Mouse (Mus musculus): ENCODE data around the gene Fam57b. TPM values are rescaled to one million over a fixed set of nuclear protein-coding genes. Genes with fewer than 3 reads are reported as not detected.

The Fam57b gene
- polyA plus RNA-seq, 1 experiment from 2014 or later = 0.52 TPM

DNA sequence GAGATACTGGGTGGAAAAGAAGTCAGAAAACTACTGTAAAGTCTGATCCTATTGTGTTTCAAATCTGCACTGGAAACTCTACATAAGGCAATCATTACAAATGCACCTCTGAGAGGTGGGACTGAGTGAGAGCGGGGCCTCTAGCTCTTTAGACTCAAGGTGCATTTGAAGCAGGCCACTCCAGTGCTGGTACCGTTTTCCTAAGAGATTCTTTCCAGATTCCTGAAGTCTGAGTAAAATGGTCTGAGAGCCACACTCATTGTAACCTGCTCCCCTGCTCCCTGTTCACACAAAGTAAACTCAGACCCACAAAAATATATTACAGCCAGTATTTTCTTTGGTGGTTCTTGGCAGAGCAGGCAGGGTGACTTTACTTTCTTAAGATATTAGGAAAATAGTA is 70.1 kb downstream of the Fam57b start:
- peaks cover 25% of the 10 kb centered on the region for H3K4me1 ChIP-seq
- H3K9ac ChIP-seq = no peak overlapping the region
- H3K4me3 ChIP-seq (replicated peaks) = no peak overlapping the region
- no peak overlapping the region for H3K27ac ChIP-seq
- 83% methylated on average over 2 of the region's 2 CpGs for WGBS
- H3K9me3 ChIP-seq (replicated peaks) = no peaks in the 10 kb centered on the region
- peaks cover 88% of the 10 kb centered on the region for H3K36me3 ChIP-seq
- no peaks in the 10 kb centered on the region for H3K27me3 ChIP-seq
- H3K4me2 ChIP-seq = no peak overlapping the region
- ATAC-seq (replicated peaks; ENCODE audit: low FRiP score) = no peak

DNA sequence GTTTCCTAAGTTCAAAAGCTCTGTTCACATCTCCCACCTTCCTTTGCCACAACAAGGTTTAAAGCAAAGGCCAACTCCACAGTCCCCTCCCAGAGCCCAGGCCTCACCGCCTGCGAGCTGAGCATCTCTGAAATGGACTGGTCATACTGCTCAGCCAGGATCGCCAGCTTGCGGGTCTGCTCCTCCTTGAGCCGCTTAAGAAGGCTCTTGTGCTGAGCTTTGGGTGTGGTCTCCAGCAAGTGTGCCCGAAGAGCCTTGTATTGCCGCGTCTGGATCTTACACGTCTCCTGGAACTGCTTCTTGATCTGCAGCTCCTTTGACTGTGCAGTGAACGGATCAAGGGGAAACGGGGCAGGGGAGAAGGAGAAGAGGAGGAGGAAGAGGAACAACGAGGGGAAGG is 70.5 kb downstream of the Fam57b start:
- Histone ChIP-seq H3K27me3 (no peaks in the 10 kb centered on the region), H3K27ac (no peak overlapping the region), H3K4me3 (replicated peaks) (no peak overlapping the region), H3K4me2 (no peak overlapping the region), H3K36me3 (peaks cover 92% of the 10 kb centered on the region), H3K9ac (no peak overlapping the region), H3K4me1 (peaks cover 21% of the 10 kb centered on the region), H3K9me3 (replicated peaks) (no peaks in the 10 kb centered on the region)
- WGBS = 88% methylated on average over 12 of the region's 12 CpGs
- ATAC-seq (replicated peaks; ENCODE audit: low FRiP score) = no peak

DNA sequence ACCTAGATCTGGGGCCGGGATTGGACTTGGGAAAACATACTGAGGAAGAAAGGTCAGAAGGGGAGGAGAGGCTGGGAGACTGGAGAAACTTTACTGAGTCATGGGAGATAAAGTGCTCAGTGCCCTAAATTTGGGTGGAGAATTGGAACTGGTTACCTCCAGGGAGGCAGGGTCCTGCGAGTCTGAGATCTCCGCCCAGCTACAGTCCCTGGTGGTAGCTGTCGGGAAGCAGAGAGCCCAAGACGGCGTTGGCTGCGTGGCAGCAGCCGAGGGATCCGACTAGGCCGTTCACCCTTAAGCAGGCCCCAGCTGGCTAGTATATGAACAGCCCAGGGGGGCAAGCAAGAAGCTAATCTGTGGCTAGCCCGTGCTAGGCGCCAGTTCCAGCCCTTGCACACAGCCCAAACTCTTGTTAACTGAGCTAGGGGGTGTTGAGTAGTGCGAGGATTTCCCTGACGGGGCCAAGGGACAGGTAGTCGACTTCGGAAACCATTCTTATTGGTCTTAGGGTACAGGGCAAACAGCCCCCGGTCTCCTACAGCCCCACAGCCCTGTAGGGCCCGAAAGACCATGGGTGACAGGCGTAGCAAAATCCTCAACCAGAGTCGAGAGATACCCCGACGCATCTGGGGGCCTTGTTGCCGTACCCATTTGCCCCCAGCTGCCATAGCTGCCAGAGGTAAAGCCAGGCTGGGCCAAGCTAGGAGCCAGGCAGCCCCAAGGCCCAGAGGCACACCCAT is 72.5 kb downstream of the Fam57b start:
- Histone ChIP-seq H3K36me3 (peaks cover 100% of the 10 kb centered on the region), H3K9ac (no peak overlapping the region), H3K4me1 (peaks cover 1% of the 10 kb centered on the region; the same call in 1 of the 2 replicates), H3K4me3 (replicated peaks) (no peak overlapping the region), H3K27me3 (no peaks in the 10 kb centered on the region), H3K9me3 (replicated peaks) (no peaks in the 10 kb centered on the region), H3K27ac (no peak overlapping the region), H3K4me2 (no peak overlapping the region)
- 88% methylated on average over 23 of the region's 23 CpGs for WGBS
- ATAC-seq (replicated peaks; ENCODE audit: low FRiP score) = no peak

DNA sequence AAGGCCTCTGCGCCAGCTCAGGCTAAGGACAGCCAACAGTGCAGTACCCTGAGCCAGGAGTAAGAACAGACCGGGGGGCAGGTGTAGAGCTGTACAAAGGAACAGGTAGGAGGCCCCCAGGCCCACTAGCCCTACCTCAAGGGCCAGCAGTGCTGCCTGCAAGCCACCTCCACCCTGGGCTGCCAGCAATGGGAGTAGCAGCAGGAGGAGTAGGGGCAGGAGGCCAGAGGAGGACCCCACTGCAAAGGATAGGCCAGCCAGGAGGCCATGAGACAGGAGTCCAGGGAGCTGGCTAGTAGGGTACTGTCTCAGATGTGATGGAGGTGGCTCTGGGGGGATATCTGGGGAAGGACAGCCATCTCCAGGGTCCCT is 73.0 kb downstream of the Fam57b start:
- H3K4me3 ChIP-seq (replicated peaks) = no peak overlapping the region
- H3K27me3 ChIP-seq = no peaks in the 10 kb centered on the region
- H3K9me3 ChIP-seq (replicated peaks) = no peaks in the 10 kb centered on the region
- no peak overlapping the region for H3K9ac ChIP-seq
- H3K4me2 ChIP-seq = no peak overlapping the region
- H3K36me3 ChIP-seq = peaks cover 100% of the 10 kb centered on the region
- WGBS = 95% methylated on average over 2 of the region's 2 CpGs
- no peaks in the 10 kb centered on the region for H3K4me1 ChIP-seq
- ATAC-seq (replicated peaks; ENCODE audit: low FRiP score) = 0 out of 2 replicates have a peak, but pooled peaks have one; percentile 7
- no peak overlapping the region for H3K27ac ChIP-seq

DNA sequence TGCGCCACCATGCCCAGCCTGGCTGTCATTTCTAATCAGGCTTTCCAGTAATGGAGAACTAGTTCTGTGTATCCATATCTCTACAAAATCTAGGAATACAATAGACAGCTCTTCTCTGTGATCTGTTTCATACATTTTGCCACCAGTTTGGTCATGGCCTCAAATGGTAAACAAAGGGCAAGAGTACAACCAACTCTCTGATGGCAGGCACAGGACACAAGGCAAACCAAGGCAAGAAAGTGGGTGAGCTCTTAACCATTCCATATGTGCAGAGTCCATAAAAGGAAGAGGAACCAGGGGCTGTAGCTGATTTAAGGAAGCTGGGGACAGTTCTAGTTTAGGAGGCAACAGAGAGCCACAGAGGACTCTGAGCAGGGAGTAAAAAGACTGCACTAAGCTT is 79.8 kb downstream of the Fam57b start:
- H3K9me3 ChIP-seq (replicated peaks) = no peaks in the 10 kb centered on the region
- H3K36me3 ChIP-seq = peaks cover 84% of the 10 kb centered on the region
- WGBS = 100% methylated on average over 1 of the region's 1 CpGs
- ATAC-seq (replicated peaks; ENCODE audit: low FRiP score) = no peak
- no peaks in the 10 kb centered on the region for H3K27me3 ChIP-seq
- H3K4me2 ChIP-seq = no peak overlapping the region
- no peak overlapping the region for H3K4me3 ChIP-seq (replicated peaks)
- H3K27ac ChIP-seq = no peak overlapping the region
- H3K4me1 ChIP-seq = peaks cover 15% of the 10 kb centered on the region
- no peak overlapping the region for H3K9ac ChIP-seq

Other genes with a start within 250 kb of the Fam57b start
- 231 and 236 TPM in 2 replicates for gene Eif3c, start 231.3 kb upstream of the Fam57b start, polyA plus RNA-seq (2015; fragmentation: Nextera tagmentation; extraction: Ambion mirVana)
- gene Apobr, start 212.7 kb upstream of the Fam57b start, polyA plus RNA-seq (2015; fragmentation: Nextera tagmentation; extraction: Ambion mirVana) = 0.72 and 0.82 TPM in 2 replicates
- 36.0 and 38.8 TPM in 2 replicates for gene Cln3, start 211.9 kb upstream of the Fam57b start, polyA plus RNA-seq (2015; fragmentation: Nextera tagmentation; extraction: Ambion mirVana)
- gene Il27, start 202.7 kb upstream of the Fam57b start, polyA plus RNA-seq (2015; fragmentation: Nextera tagmentation; extraction: Ambion mirVana) = not detected in 2 replicates
- 9.7 and 13.6 TPM in 2 replicates for gene Nupr1, start 166.8 kb upstream of the Fam57b start, polyA plus RNA-seq (2015; fragmentation: Nextera tagmentation; extraction: Ambion mirVana)
- 48.2 and 55.0 TPM in 2 replicates for gene Sgf29, start 148.4 kb upstream of the Fam57b start, polyA plus RNA-seq (2015; fragmentation: Nextera tagmentation; extraction: Ambion mirVana)
- 6.2 and 8.3 TPM in 2 replicates for gene Sult1a1, start 121.2 kb upstream of the Fam57b start, polyA plus RNA-seq (2015; fragmentation: Nextera tagmentation; extraction: Ambion mirVana)
- gene Bola2, start 102.3 kb upstream of the Fam57b start, polyA plus RNA-seq (2015; fragmentation: Nextera tagmentation; extraction: Ambion mirVana) = 144 and 146 TPM in 2 replicates
- 12.9 and 13.1 TPM in 2 replicates for gene Slx1b, start 101.9 kb upstream of the Fam57b start, polyA plus RNA-seq (2015; fragmentation: Nextera tagmentation; extraction: Ambion mirVana)
- 17.9 and 24.3 TPM in 2 replicates for gene Coro1a, start 89.9 kb upstream of the Fam57b start, polyA plus RNA-seq (2015; fragmentation: Nextera tagmentation; extraction: Ambion mirVana)
- 63.8 and 73.2 TPM in 2 replicates for gene Mapk3, start 38.1 kb upstream of the Fam57b start, polyA plus RNA-seq (2015; fragmentation: Nextera tagmentation; extraction: Ambion mirVana)
- gene Gdpd3, start 31.3 kb upstream of the Fam57b start, polyA plus RNA-seq (2015; fragmentation: Nextera tagmentation; extraction: Ambion mirVana) = 1.8 and 1.9 TPM in 2 replicates
- gene Ypel3, start 20.7 kb upstream of the Fam57b start, polyA plus RNA-seq (2015; fragmentation: Nextera tagmentation; extraction: Ambion mirVana) = 81.5 and 82.2 TPM in 2 replicates
- gene Tbx6, start 16.2 kb upstream of the Fam57b start, polyA plus RNA-seq (2015; fragmentation: Nextera tagmentation; extraction: Ambion mirVana) = 0.37 and 0.51 TPM in 2 replicates
- gene Ppp4c, start 5.2 kb upstream of the Fam57b start, polyA plus RNA-seq (2015; fragmentation: Nextera tagmentation; extraction: Ambion mirVana) = 257 and 272 TPM in 2 replicates
- gene 4930451I11Rik, start 34.0 kb downstream of the Fam57b start, polyA plus RNA-seq (2015; fragmentation: Nextera tagmentation; extraction: Ambion mirVana) = not detected in 2 replicates
- gene Doc2a, start 49.7 kb downstream of the Fam57b start, polyA plus RNA-seq (2015; fragmentation: Nextera tagmentation; extraction: Ambion mirVana) = 6.6 and 11.4 TPM in 2 replicates
- 36.8 and 40.1 TPM in 2 replicates for gene Hirip3, start 64.3 kb downstream of the Fam57b start, polyA plus RNA-seq (2015; fragmentation: Nextera tagmentation; extraction: Ambion mirVana)
- gene Ino80e, start 64.7 kb downstream of the Fam57b start, polyA plus RNA-seq (2015; fragmentation: Nextera tagmentation; extraction: Ambion mirVana) = 88.9 and 91.0 TPM in 2 replicates
- 45.8 and 54.2 TPM in 2 replicates for gene Taok2, start 87.0 kb downstream of the Fam57b start, polyA plus RNA-seq (2015; fragmentation: Nextera tagmentation; extraction: Ambion mirVana)
- 28.5 and 31.6 TPM in 2 replicates for gene Tmem219, start 125.2 kb downstream of the Fam57b start, polyA plus RNA-seq (2015; fragmentation: Nextera tagmentation; extraction: Ambion mirVana)
- gene Kctd13, start 131.2 kb downstream of the Fam57b start, polyA plus RNA-seq (2015; fragmentation: Nextera tagmentation; extraction: Ambion mirVana) = 15.5 and 17.0 TPM in 2 replicates
- gene Asphd1, start 151.9 kb downstream of the Fam57b start, polyA plus RNA-seq (2015; fragmentation: Nextera tagmentation; extraction: Ambion mirVana) = 0.21 TPM in 1 of 2 replicates, not detected in the other
- gene Sez6l2, start 152.9 kb downstream of the Fam57b start, polyA plus RNA-seq (2015; fragmentation: Nextera tagmentation; extraction: Ambion mirVana) = 1.3 and 2.5 TPM in 2 replicates
- 106 and 115 TPM in 2 replicates for gene Cdipt, start 178.2 kb downstream of the Fam57b start, polyA plus RNA-seq (2015; fragmentation: Nextera tagmentation; extraction: Ambion mirVana)
- 1.4 and 1.5 TPM in 2 replicates for gene Cdiptos, start 178.4 kb downstream of the Fam57b start, polyA plus RNA-seq (2015; fragmentation: Nextera tagmentation; extraction: Ambion mirVana)
- gene Mvp, start 217.0 kb downstream of the Fam57b start, polyA plus RNA-seq (2015; fragmentation: Nextera tagmentation; extraction: Ambion mirVana) = 15.3 and 16.8 TPM in 2 replicates
- 0.45 TPM in 1 of 2 replicates, not detected in the other for gene Pagr1b, start 218.8 kb downstream of the Fam57b start, polyA plus RNA-seq (2015; fragmentation: Nextera tagmentation; extraction: Ambion mirVana)
- gene Pagr1a, start 219.7 kb downstream of the Fam57b start, polyA plus RNA-seq (2015; fragmentation: Nextera tagmentation; extraction: Ambion mirVana) = 44.8 and 59.5 TPM in 2 replicates
- 52.6 and 61.2 TPM in 2 replicates for gene Gm42742, start 223.4 kb downstream of the Fam57b start, polyA plus RNA-seq (2015; fragmentation: Nextera tagmentation; extraction: Ambion mirVana)
- gene Prrt2, start 223.5 kb downstream of the Fam57b start, polyA plus RNA-seq (2015; fragmentation: Nextera tagmentation; extraction: Ambion mirVana) = 5.4 and 7.2 TPM in 2 replicates
- 64.4 and 65.8 TPM in 2 replicates for gene Maz, start 229.4 kb downstream of the Fam57b start, polyA plus RNA-seq (2015; fragmentation: Nextera tagmentation; extraction: Ambion mirVana)
- 136 and 141 TPM in 2 replicates for gene Kif22, start 244.8 kb downstream of the Fam57b start, polyA plus RNA-seq (2015; fragmentation: Nextera tagmentation; extraction: Ambion mirVana)